Mouse (Mus musculus): Measurements from ENCODE around the gene Olfr47.
"Not testable (repeated sequence)": the region's sequence is repeated elsewhere in the genome, so short reads cannot be mapped to it uniquely, and the experiment has no call there.

Olfr47 gene

DNA sequence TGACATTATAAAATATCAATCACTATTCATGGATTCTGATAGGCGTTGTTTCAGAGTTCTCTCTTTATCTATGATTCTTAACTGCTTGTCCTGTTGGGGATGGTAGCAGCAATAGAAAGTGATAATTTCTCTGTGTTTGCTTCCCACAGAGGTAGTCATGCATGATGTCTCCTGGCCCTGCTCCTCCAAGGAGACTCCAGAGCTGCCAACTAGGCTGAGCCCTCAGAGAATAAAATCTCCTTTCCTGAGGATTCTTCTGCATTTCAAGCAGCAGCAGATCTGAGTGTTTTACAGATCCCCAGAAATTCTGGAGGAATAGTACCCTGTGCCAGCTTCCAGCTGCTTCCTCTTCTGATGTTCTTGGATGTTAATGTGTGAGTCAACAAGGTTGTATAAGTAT lies at the start of gene Olfr47:
Gene Olfr47 (plus strand): TSS at position 275 of the 400 bp plus-strand sequence.
- not testable (repeated sequence) for DNase-seq (ENCODE audit: low spot score)

- no peak for DNase-seq (ENCODE audit: low spot score)
Observed at GRCm38 (mm10) chr6:43190986-43191385, 40.3 kb upstream of the Olfr47 start.

GRCm38 (mm10) chr6:43196781-43197180 lies 34.5 kb upstream of the Olfr47 start, which contains the start of gene Olfr435:
TSS of gene Olfr435 (plus strand) at chr6:43197146.
- no peak for DNase-seq (ENCODE audit: low spot score)

DNA sequence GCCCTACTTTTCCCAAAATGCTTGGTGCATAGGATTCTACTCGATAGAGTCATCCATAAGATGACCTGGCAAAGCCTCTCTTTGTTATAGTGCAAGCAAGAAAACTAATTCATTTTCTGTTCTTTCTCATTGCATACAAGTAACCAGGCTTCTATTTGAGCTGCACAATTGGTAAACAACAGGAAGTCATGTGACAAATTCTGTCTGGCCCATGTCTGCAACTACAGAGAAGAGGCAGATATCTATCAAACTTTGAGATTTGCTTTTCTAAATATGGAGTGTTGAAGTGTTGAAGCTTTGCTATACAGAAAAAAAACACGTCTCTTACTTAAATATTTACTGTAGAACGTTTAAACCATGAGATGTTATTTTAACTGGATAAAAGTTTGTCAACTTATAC lies 33.2 kb upstream of the Olfr47 start:
- no peak for DNase-seq (ENCODE audit: low spot score)

GRCm38 (mm10) chr6:43202786-43203185 lies 28.5 kb upstream of the Olfr47 start:
- no peak for DNase-seq (ENCODE audit: low spot score)

DNA sequence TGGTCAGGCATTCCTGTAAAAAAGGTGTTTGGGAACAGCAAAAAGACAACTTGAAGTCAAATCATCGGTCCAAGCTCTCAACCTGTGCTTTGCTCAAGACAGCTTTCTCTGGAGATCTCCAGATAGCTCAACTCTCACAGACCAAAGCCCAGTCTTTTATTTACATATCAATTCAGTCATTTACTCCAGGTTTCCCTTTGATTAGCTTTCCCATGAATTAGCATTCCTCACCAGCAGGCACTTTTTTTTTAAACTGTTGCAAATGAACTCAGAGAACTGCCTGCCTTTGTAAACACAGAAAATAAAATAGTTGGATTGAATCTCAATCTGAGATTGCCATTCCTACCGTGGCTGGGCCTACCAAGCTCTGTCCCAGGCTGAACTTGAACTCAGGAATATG lies 26.0 kb upstream of the Olfr47 start:
- DNase-seq (ENCODE audit: low spot score): no peak

GRCm38 (mm10) chr6:43212873-43213272 lies 18.5 kb upstream of the Olfr47 start, which contains the start of gene Olfr434:
TSS of gene Olfr434 (plus strand) at chr6:43213021.
- DNase-seq (ENCODE audit: low spot score): not testable (repeated sequence)

DNA sequence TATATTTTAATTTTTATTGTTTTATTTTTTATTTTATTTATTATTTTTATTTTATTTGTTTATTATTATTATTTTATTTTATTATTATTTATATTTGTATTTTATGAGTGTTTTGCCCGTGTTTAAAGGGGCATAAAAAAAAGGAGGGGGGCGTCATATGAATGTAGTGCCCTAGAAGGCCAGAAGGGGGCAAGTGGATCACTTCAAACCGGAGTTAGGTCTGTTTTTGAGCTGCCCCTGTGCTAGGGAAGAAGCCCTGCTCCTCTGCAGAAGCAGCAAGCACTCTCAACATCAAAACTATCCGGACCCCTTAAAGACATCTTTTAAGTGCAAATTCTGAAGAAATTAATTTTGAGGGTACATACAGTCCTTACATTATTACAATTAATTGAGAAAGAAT lies 10.7 kb downstream of the Olfr47 start:
- DNase-seq (ENCODE audit: low spot score): peak; percentile 57

DNA sequence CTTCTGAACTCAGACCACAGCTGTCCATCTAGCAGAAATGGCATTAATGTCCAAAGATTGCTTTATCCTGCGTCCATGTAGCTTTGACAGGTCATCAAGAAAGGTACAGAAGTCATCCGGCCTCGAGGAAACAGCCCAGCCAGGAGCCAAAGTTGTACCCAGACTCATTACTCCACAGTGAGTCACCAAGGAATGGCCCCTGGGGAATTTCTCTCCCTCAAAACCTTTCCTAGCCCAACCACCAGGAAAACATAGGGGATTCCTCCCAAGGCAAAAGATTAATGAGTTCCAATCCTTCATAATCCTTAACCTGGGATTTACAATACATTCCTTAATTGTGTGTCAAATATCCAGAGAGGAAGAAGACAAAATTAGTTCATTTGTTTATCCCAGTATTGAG lies 16.1 kb downstream of the Olfr47 start:
- no peak for DNase-seq (ENCODE audit: low spot score)

DNA sequence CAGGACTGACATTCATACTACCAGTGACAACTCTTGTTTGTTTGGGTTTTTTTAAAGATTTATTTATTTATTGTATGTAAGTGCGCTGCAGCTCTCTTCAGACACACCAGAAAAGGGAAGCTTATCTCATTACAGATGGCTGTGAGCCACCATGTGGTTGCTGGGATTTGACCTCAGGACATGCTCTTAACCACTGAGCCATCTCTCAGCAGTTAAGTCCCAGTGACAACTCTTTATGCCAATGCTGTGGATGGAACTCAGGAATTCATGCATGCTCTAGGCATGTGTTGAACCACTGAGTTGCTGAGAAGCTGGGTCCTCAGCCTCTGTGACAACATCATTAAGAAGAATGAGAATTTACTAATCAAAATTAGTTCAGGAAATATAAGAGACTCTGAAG lies 21.7 kb downstream of the Olfr47 start:
- no peak for DNase-seq (ENCODE audit: low spot score)

DNA sequence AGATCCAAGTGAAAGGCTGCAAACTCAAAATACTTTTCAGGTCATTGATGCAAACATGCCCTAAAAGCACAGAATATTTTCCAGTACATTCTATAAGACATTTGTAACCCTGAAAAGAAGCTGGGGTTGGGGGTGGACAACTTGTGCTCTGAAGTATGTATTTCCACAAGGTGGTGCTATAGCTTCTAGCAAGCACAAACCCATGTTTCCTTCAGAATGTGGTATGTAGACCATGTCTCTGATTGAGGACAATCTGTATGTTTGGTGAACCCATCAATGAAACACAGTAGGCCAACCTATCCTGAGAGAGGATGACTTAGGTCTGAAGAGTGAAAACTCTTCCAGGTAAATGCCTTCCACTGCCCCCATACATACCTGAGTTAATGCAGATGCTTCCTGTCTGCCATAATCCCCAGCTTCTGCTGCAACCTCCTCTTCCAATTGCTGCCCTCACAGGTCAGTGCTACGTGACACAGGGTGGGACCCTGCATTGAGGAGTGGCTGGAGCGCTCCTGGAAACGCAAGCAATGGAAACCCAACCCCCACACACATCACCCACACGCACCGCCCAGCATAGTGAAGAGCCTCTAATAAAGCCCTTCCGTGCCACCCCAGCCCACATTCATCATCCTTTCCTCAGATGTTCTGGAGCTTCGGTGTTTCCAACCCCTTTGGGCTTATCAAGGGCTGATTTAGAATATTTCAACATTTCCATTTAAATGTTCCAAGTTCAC lies 23.0 kb downstream of the Olfr47 start:
- peak; percentile 47 for DNase-seq (ENCODE audit: low spot score)

DNA sequence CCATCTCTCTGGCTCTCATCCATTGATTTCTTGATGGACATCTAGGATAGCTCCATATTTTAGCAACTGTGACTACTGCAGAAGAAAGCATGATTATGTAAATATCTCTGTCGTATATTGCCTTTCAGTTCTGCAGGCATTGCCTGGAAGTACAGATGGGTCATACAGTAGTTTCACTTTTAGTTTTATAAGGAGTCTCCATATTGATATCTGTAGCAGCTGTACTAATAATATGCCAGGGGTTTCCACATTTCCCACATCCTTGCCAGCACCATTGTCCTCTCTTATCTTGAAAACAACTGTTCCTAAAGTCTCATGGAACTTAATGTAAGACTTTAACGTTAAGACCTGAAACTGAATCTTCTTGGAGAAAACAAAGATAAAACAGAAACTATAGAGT lies 29.4 kb downstream of the Olfr47 start:
- no peak for DNase-seq (ENCODE audit: low spot score)

DNA sequence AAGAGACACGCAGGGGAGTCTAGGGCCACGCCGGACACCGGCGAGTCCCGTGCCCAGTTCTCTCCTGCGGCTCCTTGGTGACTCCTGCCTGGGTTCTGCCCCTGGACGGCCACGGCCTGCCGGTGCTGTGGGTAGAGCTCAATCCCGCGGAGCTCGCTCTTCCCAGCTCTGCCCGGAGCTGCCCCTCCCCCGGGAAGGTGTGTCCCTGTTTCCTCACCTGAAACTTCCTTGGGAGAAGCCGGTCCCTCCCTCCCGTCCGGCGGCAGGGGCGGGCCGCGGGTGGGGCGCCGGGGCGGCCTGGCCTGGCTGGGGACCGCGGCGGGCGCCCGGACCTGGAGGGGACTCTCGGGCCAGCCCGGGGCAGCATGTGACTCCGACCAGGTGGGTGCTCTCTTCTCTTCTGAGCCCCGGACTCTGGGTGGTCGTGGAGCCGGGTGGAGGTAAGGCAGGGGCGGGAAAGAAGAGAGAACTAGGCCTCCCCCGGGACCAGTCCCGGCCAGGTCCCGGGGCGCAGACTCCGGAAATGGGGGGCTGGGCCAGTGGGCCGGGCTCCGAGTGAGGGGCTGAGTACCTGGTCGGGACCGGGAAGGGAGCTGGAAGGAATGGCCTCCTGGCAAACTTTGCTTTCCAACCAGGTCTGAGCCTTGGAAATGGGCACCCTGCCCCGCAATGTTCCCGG lies 34.2 kb downstream of the Olfr47 start, which contains the start of gene Arhgef5:
Gene Arhgef5 (plus strand): TSS at position 220 of the 679 bp plus-strand sequence.
- peak; percentile 28 for DNase-seq (ENCODE audit: low spot score)

GRCm38 (mm10) chr6:43266356-43266755 lies 35.0 kb downstream of the Olfr47 start:
- DNase-seq (ENCODE audit: low spot score): peak; percentile 74

DNA sequence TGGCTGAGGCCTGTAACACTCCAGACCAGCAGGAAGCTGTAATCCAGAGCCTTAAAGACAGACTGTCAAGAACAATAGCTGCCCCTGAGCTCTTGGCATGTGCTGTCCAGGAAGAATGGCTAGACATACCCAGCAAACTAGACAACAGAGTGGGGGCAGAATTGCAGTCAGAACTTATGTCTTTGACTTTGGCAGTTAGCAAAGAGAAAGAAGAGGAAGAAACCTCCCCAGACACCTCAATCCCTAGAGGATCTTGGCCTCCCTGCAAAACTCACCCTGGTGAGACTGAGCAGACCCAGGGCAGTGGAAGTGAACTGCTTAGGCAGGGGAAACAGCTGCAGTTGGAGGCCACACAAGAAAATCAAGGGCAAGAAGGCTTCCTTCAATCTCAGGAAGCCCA lies 41.3 kb downstream of the Olfr47 start:
- no peak for DNase-seq (ENCODE audit: low spot score)

DNA sequence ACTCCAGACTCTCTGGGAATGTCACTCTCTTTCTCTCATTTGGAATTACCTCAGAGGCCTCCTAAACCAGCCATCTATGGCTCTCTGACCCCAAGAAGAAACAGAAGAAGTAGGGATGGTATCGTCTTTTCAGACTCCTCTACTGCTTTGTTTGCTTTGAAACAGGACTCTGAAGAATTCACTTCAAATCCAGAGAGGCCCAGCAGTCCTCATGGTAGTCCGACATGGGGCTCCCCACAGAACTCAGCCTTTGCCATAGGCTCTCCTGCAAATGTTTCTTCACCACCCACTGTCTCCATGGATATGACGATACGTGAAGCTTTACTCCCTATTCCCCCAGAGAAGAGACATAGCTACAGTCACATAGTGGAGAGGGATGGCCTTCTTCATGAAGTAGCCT lies 42.8 kb downstream of the Olfr47 start:
- DNase-seq (ENCODE audit: low spot score): no peak

DNA sequence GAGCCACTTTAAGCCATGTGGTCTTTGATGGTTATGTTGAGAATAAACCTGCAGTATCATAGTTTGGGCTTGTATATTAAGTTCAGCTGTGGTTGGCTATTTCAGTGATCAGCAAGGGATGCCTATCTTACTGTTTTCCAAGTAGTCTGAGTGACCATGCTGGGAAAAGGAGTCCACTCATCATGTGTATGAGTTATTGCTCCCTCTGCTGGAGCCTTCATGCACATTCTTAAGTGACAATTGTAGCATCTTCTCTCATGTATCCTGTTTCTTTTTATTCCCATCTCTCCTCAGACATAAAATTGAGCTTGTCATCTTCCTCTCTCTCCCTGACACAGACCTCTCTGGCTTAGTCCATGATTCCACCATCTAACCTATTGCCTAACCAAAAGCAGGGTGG lies 46.9 kb downstream of the Olfr47 start:
- peak; percentile 38 for DNase-seq (ENCODE audit: low spot score)

GRCm38 (mm10) chr6:43280481-43280880 lies 49.2 kb downstream of the Olfr47 start:
- DNase-seq (ENCODE audit: low spot score): no peak

Measured in embryo, embryonic 10 days (tissue).